Mouse (Mus musculus): ENCODE measurements around the gene Nmnat1. TPM values are rescaled to one million over a fixed set of nuclear protein-coding genes. Genes with fewer than 3 reads are reported as not detected.
"Not testable (repeated sequence)": the region's sequence is repeated elsewhere in the genome, so short reads cannot be mapped to it uniquely, and the experiment has no call there.

Gene Nmnat1
- polyA plus RNA-seq, 1 experiment from 2014 or later: 15.5 TPM

DNA sequence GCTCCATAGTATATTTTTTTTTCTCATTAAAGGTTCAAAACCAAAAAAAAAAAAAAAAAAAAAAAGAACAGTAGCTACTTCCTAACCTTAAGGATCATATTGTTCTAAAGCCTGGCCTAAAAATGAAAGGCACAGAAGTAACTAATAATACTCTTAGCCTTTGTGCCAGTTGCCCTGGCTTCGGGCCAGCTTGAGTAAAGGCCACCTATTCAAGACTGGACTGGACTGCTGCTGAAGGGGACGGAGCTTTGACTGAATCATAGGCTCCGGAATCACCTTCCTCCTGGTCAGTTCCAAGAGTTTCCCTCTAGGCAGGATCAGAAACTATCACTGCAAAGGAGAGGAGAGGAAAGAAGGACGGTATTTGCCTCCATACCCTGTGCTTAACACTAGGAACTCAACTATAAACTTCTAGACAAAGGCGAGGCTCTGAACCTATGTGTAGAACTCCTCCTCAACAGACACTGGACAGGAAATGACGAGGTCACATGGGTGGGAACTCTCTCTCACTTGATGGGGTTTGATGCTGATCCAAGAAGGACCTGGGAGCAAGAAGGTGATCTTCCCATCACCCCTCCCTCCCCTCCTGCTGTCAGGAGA lies 27.1 kb downstream of the Nmnat1 start:
- Histone ChIP-seq H3K9me3 (ENCODE audit: control insufficient read depth, low read length) (no peaks in the 10 kb centered on the region), H3K27me3 (ENCODE audit: control insufficient read depth, insufficient read depth, low read length) (no peaks in the 10 kb centered on the region), H3K36me3 (ENCODE audit: control insufficient read depth, insufficient read depth, low read length) (no peaks in the 10 kb centered on the region), H3K4me3 (ENCODE audit: low read length) (no peak overlapping the region), H3K27ac (ENCODE audit: low read depth, low read length) (no peak overlapping the region), H3K4me1 (ENCODE audit: control insufficient read depth, insufficient read depth, low read length) (no peaks in the 10 kb centered on the region), H3K9ac (ENCODE audit: low read depth, low read length) (no peak overlapping the region), H3K4me2 (replicated peaks; ENCODE audit: low read depth, low read length) (no peak overlapping the region)
- WGBS: 74% methylated on average over 6 of the region's 6 CpGs
- ATAC-seq (ENCODE audit: low FRiP score, low TSS enrichment): no peak

DNA sequence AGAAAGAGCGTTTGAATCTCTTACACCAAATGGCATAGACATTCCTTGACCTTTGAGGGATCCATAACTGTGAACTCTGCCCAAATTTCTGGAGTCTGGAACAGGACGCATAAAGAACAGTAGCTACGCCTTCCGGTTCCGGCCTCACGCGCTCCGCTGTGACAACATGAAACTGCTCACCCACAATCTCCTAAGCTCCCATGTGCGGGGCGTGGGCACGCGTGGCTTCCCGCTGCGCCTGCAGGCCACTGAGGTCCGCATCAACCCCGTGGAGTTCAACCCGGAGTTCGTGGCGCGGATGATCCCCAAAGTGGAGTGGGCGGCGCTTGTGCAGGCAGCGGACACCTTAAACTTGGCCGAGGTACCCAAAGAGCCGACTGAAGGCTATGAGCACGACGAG lies 27.8 kb downstream of the Nmnat1 start:
- not testable (repeated sequence) for H3K4me2 ChIP-seq (replicated peaks; ENCODE audit: low read depth, low read length); H3K4me1 ChIP-seq (ENCODE audit: control insufficient read depth, insufficient read depth, low read length); H3K9ac ChIP-seq (ENCODE audit: low read depth, low read length); ATAC-seq (ENCODE audit: low FRiP score, low TSS enrichment); H3K27ac ChIP-seq (ENCODE audit: low read depth, low read length); H3K4me3 ChIP-seq (ENCODE audit: low read length); H3K27me3 ChIP-seq (ENCODE audit: control insufficient read depth, insufficient read depth, low read length); H3K36me3 ChIP-seq (ENCODE audit: control insufficient read depth, insufficient read depth, low read length); H3K9me3 ChIP-seq (ENCODE audit: control insufficient read depth, low read length)
- 87% methylated on average over 26 of the region's 27 CpGs for WGBS

DNA sequence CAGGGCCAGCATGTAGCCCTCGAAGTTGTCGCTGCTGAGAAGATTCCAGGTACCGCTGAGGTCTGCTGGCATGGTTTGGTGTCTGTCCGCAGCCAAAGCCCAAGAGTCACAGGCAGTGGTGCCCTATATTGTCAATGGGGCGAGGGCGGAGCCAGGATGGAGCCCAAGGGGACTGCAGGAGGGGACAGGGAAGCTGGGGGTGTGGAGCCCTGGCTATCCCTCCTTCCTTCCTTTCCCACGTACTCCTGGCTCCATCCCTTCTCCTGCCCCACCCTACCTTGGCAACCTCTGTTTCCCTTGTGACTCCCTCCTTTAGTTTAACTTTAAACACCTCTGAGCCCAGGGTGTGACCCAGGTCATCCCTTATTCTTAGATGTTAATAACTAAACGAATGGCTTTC lies 30.1 kb downstream of the Nmnat1 start, which contains the start of gene Rbp7:
Gene Rbp7, minus strand, starts transcription at position 100 of the 400 bp plus-strand sequence.
- no peak for ATAC-seq (ENCODE audit: low FRiP score, low TSS enrichment)
- H3K4me1 ChIP-seq (ENCODE audit: control insufficient read depth, insufficient read depth, low read length): no peaks in the 10 kb centered on the region
- H3K4me2 ChIP-seq (replicated peaks; ENCODE audit: low read depth, low read length): no peak within 1 kb of the TSS
- no peaks in the 10 kb centered on the region for H3K36me3 ChIP-seq (ENCODE audit: control insufficient read depth, insufficient read depth, low read length)
- H3K9me3 ChIP-seq (ENCODE audit: control insufficient read depth, low read length): no peaks in the 10 kb centered on the region
- 67% methylated on average over 8 of the region's 8 CpGs for WGBS
- no peak within 1 kb of the TSS for H3K9ac ChIP-seq (ENCODE audit: low read depth, low read length)
- no peak within 1 kb of the TSS for H3K27ac ChIP-seq (ENCODE audit: low read depth, low read length)
- no peak within 1 kb of the TSS for H3K4me3 ChIP-seq (ENCODE audit: low read length)
- no peaks in the 10 kb centered on the region for H3K27me3 ChIP-seq (ENCODE audit: control insufficient read depth, insufficient read depth, low read length)

DNA sequence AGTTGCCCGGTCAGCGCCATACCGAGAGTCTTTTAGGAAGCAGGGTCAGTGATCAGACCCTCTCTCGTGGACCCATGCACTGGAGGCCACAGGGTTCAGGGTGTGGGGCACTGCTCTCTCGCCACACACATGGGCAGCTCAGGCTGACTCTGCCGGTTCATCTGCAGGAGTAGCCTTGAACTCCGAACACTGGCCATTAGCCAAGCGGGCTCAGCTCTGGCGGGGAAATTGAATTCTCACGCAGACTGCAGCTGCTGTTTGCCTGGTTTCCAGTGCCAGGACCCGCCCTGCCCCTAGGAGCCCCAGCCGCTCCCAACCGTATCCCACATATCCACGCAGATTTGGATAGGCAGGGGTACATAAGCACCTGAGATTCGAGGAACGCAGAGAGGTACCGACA lies 30.7 kb downstream of the Nmnat1 start:
- Histone ChIP-seq H3K27me3 (ENCODE audit: control insufficient read depth, insufficient read depth, low read length) (no peaks in the 10 kb centered on the region), H3K4me1 (ENCODE audit: control insufficient read depth, insufficient read depth, low read length) (no peaks in the 10 kb centered on the region), H3K27ac (ENCODE audit: low read depth, low read length) (no peak overlapping the region), H3K4me3 (ENCODE audit: low read length) (no peak overlapping the region), H3K4me2 (replicated peaks; ENCODE audit: low read depth, low read length) (no peak overlapping the region), H3K36me3 (ENCODE audit: control insufficient read depth, insufficient read depth, low read length) (no peaks in the 10 kb centered on the region), H3K9ac (ENCODE audit: low read depth, low read length) (no peak overlapping the region), H3K9me3 (ENCODE audit: control insufficient read depth, low read length) (no peaks in the 10 kb centered on the region)
- WGBS: 86% methylated on average over 17 of the region's 17 CpGs
- ATAC-seq (ENCODE audit: low FRiP score, low TSS enrichment): no peak

DNA sequence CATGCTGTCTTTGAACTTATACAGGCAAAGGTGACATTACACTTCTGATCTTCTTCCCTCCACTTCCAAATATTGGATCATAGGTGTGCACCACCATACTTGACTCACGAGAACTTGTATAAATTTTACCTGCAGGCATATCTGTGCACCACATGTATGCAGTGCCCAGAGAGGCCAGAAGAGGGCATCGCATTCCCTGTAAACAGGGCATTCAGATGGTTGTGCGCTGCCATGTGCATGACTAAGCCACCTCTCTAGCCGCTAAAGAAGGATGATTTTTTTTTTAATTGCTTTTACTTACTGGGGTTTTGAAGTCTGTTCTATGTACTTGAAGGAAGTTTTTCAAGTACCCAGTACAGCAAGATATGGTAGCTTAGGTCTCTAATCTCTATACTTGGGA lies 31.3 kb downstream of the Nmnat1 start:
- ATAC-seq (ENCODE audit: low FRiP score, low TSS enrichment): no peak
- H3K9ac ChIP-seq (ENCODE audit: low read depth, low read length): no peak overlapping the region
- H3K36me3 ChIP-seq (ENCODE audit: control insufficient read depth, insufficient read depth, low read length): no peaks in the 10 kb centered on the region
- H3K4me1 ChIP-seq (ENCODE audit: control insufficient read depth, insufficient read depth, low read length): no peaks in the 10 kb centered on the region
- 93% methylated on average over 4 of the region's 4 CpGs for WGBS
- no peak overlapping the region for H3K4me3 ChIP-seq (ENCODE audit: low read length)
- H3K27ac ChIP-seq (ENCODE audit: low read depth, low read length): no peak overlapping the region
- H3K27me3 ChIP-seq (ENCODE audit: control insufficient read depth, insufficient read depth, low read length): no peaks in the 10 kb centered on the region
- H3K9me3 ChIP-seq (ENCODE audit: control insufficient read depth, low read length): no peaks in the 10 kb centered on the region
- no peak overlapping the region for H3K4me2 ChIP-seq (replicated peaks; ENCODE audit: low read depth, low read length)

DNA sequence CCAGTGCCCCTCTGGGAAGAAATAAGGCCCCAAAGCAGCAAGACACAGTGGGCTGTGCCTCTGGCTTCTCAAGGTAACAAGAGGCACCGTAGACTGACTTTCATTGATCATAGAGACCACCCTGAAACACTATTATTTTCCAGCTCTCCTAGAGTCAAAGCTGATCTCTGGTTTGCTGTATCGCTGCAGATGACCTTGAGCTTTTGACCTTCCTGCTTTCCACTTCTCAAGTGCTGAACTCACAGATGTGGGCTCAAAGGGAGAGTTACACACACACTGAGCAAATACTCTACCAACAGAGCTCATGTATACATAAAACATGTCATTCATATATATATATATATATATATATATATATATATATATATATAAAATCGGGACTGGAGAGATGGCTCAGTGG lies 34.4 kb downstream of the Nmnat1 start:
- no peak overlapping the region for H3K4me3 ChIP-seq (ENCODE audit: low read length)
- H3K4me2 ChIP-seq (replicated peaks; ENCODE audit: low read depth, low read length): no peak overlapping the region
- no peaks in the 10 kb centered on the region for H3K36me3 ChIP-seq (ENCODE audit: control insufficient read depth, insufficient read depth, low read length)
- H3K27me3 ChIP-seq (ENCODE audit: control insufficient read depth, insufficient read depth, low read length): no peaks in the 10 kb centered on the region
- 83% methylated on average over 3 of the region's 3 CpGs for WGBS
- ATAC-seq (ENCODE audit: low FRiP score, low TSS enrichment): no peak
- H3K27ac ChIP-seq (ENCODE audit: low read depth, low read length): no peak overlapping the region
- peaks cover 8% of the 10 kb centered on the region; the same call in 1 of the 2 replicates for H3K4me1 ChIP-seq (ENCODE audit: control insufficient read depth, insufficient read depth, low read length)
- no peak overlapping the region for H3K9ac ChIP-seq (ENCODE audit: low read depth, low read length)
- H3K9me3 ChIP-seq (ENCODE audit: control insufficient read depth, low read length): no peaks in the 10 kb centered on the region

DNA sequence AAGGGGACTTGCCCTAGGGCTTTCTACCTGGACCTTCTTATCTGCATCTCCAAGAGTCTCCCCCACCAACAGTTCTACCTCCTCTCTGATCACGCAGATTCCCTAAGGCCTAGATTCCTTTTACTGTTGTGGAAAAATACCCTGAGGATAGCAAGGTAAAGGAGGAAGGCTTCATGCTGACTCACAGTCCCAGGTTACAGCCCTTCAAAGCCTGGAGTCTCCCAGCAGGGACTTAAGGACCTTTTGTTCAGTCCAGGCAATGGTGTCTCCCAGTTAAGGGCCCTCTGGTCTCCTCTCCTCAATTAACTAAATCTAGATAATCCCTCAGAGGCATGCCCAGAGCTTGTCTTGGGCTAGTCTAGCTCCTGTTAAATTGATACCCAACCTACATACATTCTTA lies 38.7 kb downstream of the Nmnat1 start:
- no peak for ATAC-seq (ENCODE audit: low FRiP score, low TSS enrichment)
- Histone ChIP-seq H3K4me1 (ENCODE audit: control insufficient read depth, insufficient read depth, low read length) (peaks cover 13% of the 10 kb centered on the region; the same call in 1 of the 2 replicates), H3K36me3 (ENCODE audit: control insufficient read depth, insufficient read depth, low read length) (no peaks in the 10 kb centered on the region), H3K4me2 (replicated peaks; ENCODE audit: low read depth, low read length) (peak overlapping the region; percentile 42), H3K9ac (ENCODE audit: low read depth, low read length) (peak overlapping the region; percentile 63; the same call in 1 of the 2 replicates), H3K4me3 (ENCODE audit: low read length) (peak overlapping the region; percentile 16; the same call in 1 of the 2 replicates), H3K27me3 (ENCODE audit: control insufficient read depth, insufficient read depth, low read length) (no peaks in the 10 kb centered on the region), H3K27ac (ENCODE audit: low read depth, low read length) (peak overlapping the region; percentile 79), H3K9me3 (ENCODE audit: control insufficient read depth, low read length) (no peaks in the 10 kb centered on the region)
- 59% methylated on average over 1 of the region's 1 CpGs for WGBS

DNA sequence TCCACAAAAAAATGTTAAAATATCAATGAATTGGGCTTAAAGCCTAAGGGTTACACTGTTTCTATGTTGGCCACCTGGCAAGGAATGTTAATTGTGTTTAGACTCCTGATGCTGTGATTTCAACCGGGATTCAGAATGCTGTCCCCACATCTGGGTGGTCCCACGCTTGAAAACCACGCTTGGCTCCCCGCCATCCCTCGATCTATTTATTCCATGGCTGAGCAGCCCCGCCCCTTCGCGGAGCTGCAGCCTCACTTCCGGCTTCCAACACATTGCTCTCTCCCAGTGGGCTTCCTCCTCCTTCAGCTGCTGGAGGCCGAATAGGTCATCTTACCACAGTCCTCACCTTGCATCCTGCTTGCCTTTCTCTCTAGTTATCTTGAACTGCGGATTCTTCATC lies 39.1 kb downstream of the Nmnat1 start:
- ATAC-seq (ENCODE audit: low FRiP score, low TSS enrichment): peak; percentile 56
- Histone ChIP-seq H3K36me3 (ENCODE audit: control insufficient read depth, insufficient read depth, low read length) (no peaks in the 10 kb centered on the region), H3K9me3 (ENCODE audit: control insufficient read depth, low read length) (no peaks in the 10 kb centered on the region), H3K4me1 (ENCODE audit: control insufficient read depth, insufficient read depth, low read length) (peaks cover 13% of the 10 kb centered on the region; the same call in 1 of the 2 replicates), H3K4me3 (ENCODE audit: low read length) (peak overlapping the region; percentile 16; the same call in 1 of the 2 replicates), H3K9ac (ENCODE audit: low read depth, low read length) (peak overlapping the region; percentile 63; the same call in 1 of the 2 replicates), H3K27me3 (ENCODE audit: control insufficient read depth, insufficient read depth, low read length) (no peaks in the 10 kb centered on the region), H3K4me2 (replicated peaks; ENCODE audit: low read depth, low read length) (peak overlapping the region; percentile 42), H3K27ac (ENCODE audit: low read depth, low read length) (peak overlapping the region; percentile 79)
- 2% methylated on average over 11 of the region's 11 CpGs for WGBS

DNA sequence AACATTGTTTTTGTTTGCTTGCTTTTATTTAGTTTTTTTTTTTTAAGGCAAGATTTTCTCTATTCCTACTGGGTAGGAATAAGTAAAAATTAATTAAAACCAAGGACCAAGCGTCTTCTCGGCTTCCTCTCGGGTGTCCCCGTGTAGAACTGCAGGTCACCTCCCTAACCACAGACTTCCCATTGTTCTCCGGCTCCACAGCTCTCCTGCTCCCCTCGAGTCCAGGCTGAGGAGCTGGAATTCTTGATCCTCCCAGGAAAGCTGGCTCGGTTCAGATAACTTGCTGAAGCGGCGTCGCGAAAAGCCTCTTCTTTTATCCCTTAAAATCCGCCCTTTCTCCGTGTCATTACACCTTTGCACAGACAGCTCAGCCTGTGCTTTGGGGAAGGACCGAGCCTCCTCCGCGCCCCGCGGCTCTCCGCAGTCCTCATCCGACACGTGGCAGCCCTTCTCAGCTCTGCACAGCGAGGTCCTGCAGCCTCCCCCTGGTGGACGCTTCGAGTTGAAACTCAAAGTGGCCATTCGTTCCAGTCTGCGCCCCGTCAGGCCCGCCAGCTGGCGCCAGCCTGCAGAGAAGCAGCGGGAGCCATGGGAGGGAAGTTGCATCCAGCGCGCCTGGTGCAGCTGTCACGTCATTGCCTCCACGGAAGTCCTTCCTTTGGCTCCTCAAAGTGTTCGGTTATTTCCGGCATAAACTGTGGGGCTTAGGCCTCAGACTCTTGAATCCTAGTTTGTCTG lies 39.9 kb downstream of the Nmnat1 start:
- Histone ChIP-seq H3K4me1 (ENCODE audit: control insufficient read depth, insufficient read depth, low read length) (peaks cover 13% of the 10 kb centered on the region; the same call in 1 of the 2 replicates), H3K27ac (ENCODE audit: low read depth, low read length) (peak overlapping the region; percentile 79), H3K36me3 (ENCODE audit: control insufficient read depth, insufficient read depth, low read length) (no peaks in the 10 kb centered on the region), H3K9ac (ENCODE audit: low read depth, low read length) (peak overlapping the region; percentile 63), H3K4me2 (replicated peaks; ENCODE audit: low read depth, low read length) (peak overlapping the region; percentile 42), H3K4me3 (ENCODE audit: low read length) (peak overlapping the region; percentile 16), H3K27me3 (ENCODE audit: control insufficient read depth, insufficient read depth, low read length) (no peaks in the 10 kb centered on the region), H3K9me3 (ENCODE audit: control insufficient read depth, low read length) (no peaks in the 10 kb centered on the region)
- ATAC-seq (ENCODE audit: low FRiP score, low TSS enrichment): peak; percentile 97
- under 1% methylated on average over 36 of the region's 36 CpGs for WGBS
